Mouse (Mus musculus) ovary, postnatal 10 days (tissue): Measurements from ENCODE around the gene Fam50b.

Source experiments
- DNase-seq: peaks from one replicate; pipeline ENCODE4 v3.0.0; 2022; ENCODE audit warnings: low spot score

Gene Fam50b

GRCm38 (mm10) chr13:34738699-34738973 lies 4.0 kb downstream of the Fam50b start:
- no peak for DNase-seq

GRCm38 (mm10) chr13:34739071-34739470 lies 4.4 kb downstream of the Fam50b start:
- DNase-seq: no peak

GRCm38 (mm10) chr13:34741254-34741653 lies 6.6 kb downstream of the Fam50b start:
- DNase-seq: no peak

- no peak for DNase-seq
Measured at GRCm38 (mm10) chr13:34741813-34742568, 7.3 kb downstream of the Fam50b start.

- no peak for DNase-seq
Measured at GRCm38 (mm10) chr13:34746811-34747210, 12.2 kb downstream of the Fam50b start.

GRCm38 (mm10) chr13:34748530-34748929 lies 13.9 kb downstream of the Fam50b start:
- DNase-seq: no peak

- DNase-seq: no peak
Measured at GRCm38 (mm10) chr13:34759202-34759601, 24.6 kb downstream of the Fam50b start.

GRCm38 (mm10) chr13:34760518-34761287 lies 26.1 kb downstream of the Fam50b start:
- no peak for DNase-seq

- no peak for DNase-seq
Measured at GRCm38 (mm10) chr13:34762136-34762535, 27.5 kb downstream of the Fam50b start.

- DNase-seq: no peak
Measured at GRCm38 (mm10) chr13:34762865-34763264, 28.2 kb downstream of the Fam50b start.

- no peak for DNase-seq
Measured at GRCm38 (mm10) chr13:34765269-34765668, 30.6 kb downstream of the Fam50b start.

GRCm38 (mm10) chr13:34766572-34766971 lies 31.9 kb downstream of the Fam50b start:
- no peak for DNase-seq

- DNase-seq: no peak
Measured at GRCm38 (mm10) chr13:34767527-34768292, 33.1 kb downstream of the Fam50b start.

GRCm38 (mm10) chr13:34776767-34777166 lies 42.1 kb downstream of the Fam50b start:
- no peak for DNase-seq

- DNase-seq: no peak
Measured at GRCm38 (mm10) chr13:34780856-34781610, 46.4 kb downstream of the Fam50b start.

- DNase-seq: no peak
Measured at GRCm38 (mm10) chr13:34781611-34782009, 47.0 kb downstream of the Fam50b start.

GRCm38 (mm10) chr13:34784818-34785217 lies 50.2 kb downstream of the Fam50b start:
- no peak for DNase-seq

- DNase-seq: no peak
Measured at GRCm38 (mm10) chr13:34786634-34787033, 52.0 kb downstream of the Fam50b start.

GRCm38 (mm10) chr13:34787546-34787945 lies 52.9 kb downstream of the Fam50b start:
- no peak for DNase-seq

- no peak for DNase-seq
Measured at GRCm38 (mm10) chr13:34789176-34789818, 54.6 kb downstream of the Fam50b start.

- DNase-seq: no peak
Measured at GRCm38 (mm10) chr13:34793066-34793465, 58.4 kb downstream of the Fam50b start.

- no peak for DNase-seq
Measured at GRCm38 (mm10) chr13:34793816-34794215, 59.2 kb downstream of the Fam50b start.
